Mouse (Mus musculus) CH12.LX (cell line): Measurements from ENCODE around the gene Arap2. TPM values are rescaled to one million over a fixed set of nuclear protein-coding genes. Genes with fewer than 3 reads are reported as not detected.

Experiments used
- DNase-seq: peaks from one replicate; pipeline ENCODE4 v3.0.0-alpha.2; 2013; ENCODE audit errors: extremely low read depth
- H3K27ac ChIP-seq: 2 replicates; pipeline ENCODE4 v1.5.1; 2012; ENCODE audit warnings: low read depth, mild to moderate bottlenecking, control low read depth, moderate library complexity; ENCODE audit not compliant: insufficient read depth
- H3K27me3 ChIP-seq: replicated peaks from 2 replicates; pipeline ENCODE3; 2012; ENCODE audit warnings: inconsistent platforms
- H3K36me3 ChIP-seq, 2 experiments: replicated peaks in 1 of 2; 2 replicates each; pipeline versions ENCODE3 to v1.6.1; 2012; ENCODE audit warnings: inconsistent platforms in 1 of 2, low read length in 1 of 2, mild to moderate bottlenecking in 1 of 2, mixed read lengths in 1 of 2, moderate library complexity in 1 of 2; ENCODE audit not compliant: control insufficient read depth in 1 of 2, insufficient read depth in 1 of 2
- H3K4me1 ChIP-seq, 2 experiments: 2 replicates each; pipeline ENCODE4 v1.6.1; 2012; ENCODE audit warnings: inconsistent platforms in 1 of 2, moderate library complexity in 1 of 2; ENCODE audit not compliant: insufficient read depth in 2 of 2, control insufficient read depth in 1 of 2
- H3K4me2 ChIP-seq: 2 replicates; pipeline ENCODE4 v1.6.1; 2012; ENCODE audit warnings: low read depth, mild to moderate bottlenecking, control low read depth; ENCODE audit not compliant: poor library complexity, insufficient read depth, severe bottlenecking
- H3K4me3 ChIP-seq, 3 experiments: fragments of 150-350 bp in 1 of 3; sonication (generic) in 1 of 3; replicated peaks in 1 of 3; 2 replicates each; pipeline versions ENCODE3 to v1.5.1; 2011 to 2012; ENCODE audit warnings: low read depth in 2 of 3, low read length in 2 of 3, mild to moderate bottlenecking in 2 of 3, moderate library complexity in 2 of 3, control low read depth in 1 of 3, improper control_type of control experiment in 1 of 3, inconsistent platforms in 1 of 3, mixed read lengths in 1 of 3; ENCODE audit not compliant: poor library complexity in 1 of 3
- H3K79me2 ChIP-seq: replicated peaks from 2 replicates; pipeline ENCODE4 v1.6.1; 2012; ENCODE audit warnings: mild to moderate bottlenecking, moderate library complexity; ENCODE audit not compliant: control insufficient read depth, poor library complexity, insufficient read depth, severe bottlenecking; ENCODE audit errors: extremely low read depth
- H3K9ac ChIP-seq: 2 replicates; pipeline ENCODE4 v1.6.1; 2012; ENCODE audit warnings: low read depth, mild to moderate bottlenecking, control low read depth, moderate library complexity; ENCODE audit not compliant: insufficient read depth
- H3K9me3 ChIP-seq: replicated peaks from 2 replicates; pipeline ENCODE3; 2012; ENCODE audit warnings: low read length, inconsistent platforms, mixed read lengths
- BHLHE40 ChIP-seq: IDR thresholded peaks from 2 replicates; pipeline ENCODE4 v1.6.1; 2011; ENCODE audit warnings: mild to moderate bottlenecking, low read depth, low read length, improper control_type of control experiment
- CHD1 ChIP-seq: IDR thresholded peaks from 2 replicates; pipeline ENCODE4 v1.6.1; 2012; ENCODE audit warnings: low read depth, low read length, improper control_type of control experiment, inconsistent platforms
- CHD2 ChIP-seq: IDR thresholded peaks from 2 replicates; pipeline ENCODE4 v1.6.1; 2011; ENCODE audit warnings: low read length, improper control_type of control experiment
- E2F4 ChIP-seq: IDR thresholded peaks from 2 replicates; pipeline ENCODE4 v1.6.1; 2011; ENCODE audit warnings: low read depth, low read length, improper control_type of control experiment; ENCODE audit not compliant: insufficient replicate concordance
- ELF1 ChIP-seq: IDR thresholded peaks from 2 replicates; pipeline ENCODE4 v1.6.1; 2014; ENCODE audit warnings: low read depth, mild to moderate bottlenecking, inconsistent platforms, low read length, improper control_type of control experiment
- EP300 ChIP-seq: IDR thresholded peaks from 2 replicates; pipeline ENCODE4 v1.6.1; 2011; ENCODE audit warnings: low read length, improper control_type of control experiment
- ETS1 ChIP-seq: conservative IDR thresholded peaks from 2 replicates; pipeline ENCODE4 v1.6.1; 2012; ENCODE audit warnings: low read depth, mild to moderate bottlenecking, inconsistent platforms, low read length, improper control_type of control experiment, moderate library complexity
- GABPA ChIP-seq: IDR thresholded peaks from 2 replicates; pipeline ENCODE4 v1.6.1; 2012; ENCODE audit warnings: low read depth, low read length, improper control_type of control experiment, inconsistent platforms; ENCODE audit not compliant: insufficient replicate concordance
- HCFC1 ChIP-seq: IDR thresholded peaks from 2 replicates; pipeline ENCODE4 v1.6.1; 2012; ENCODE audit warnings: low read depth, mild to moderate bottlenecking, inconsistent platforms, low read length, improper control_type of control experiment
- IRF4 ChIP-seq: IDR thresholded peaks from 2 replicates; pipeline ENCODE4 v1.6.1; 2014; ENCODE audit warnings: low read depth, mild to moderate bottlenecking, inconsistent platforms, low read length, improper control_type of control experiment
- JUN ChIP-seq: IDR thresholded peaks from 2 replicates; pipeline ENCODE4 v1.6.1; 2011; ENCODE audit warnings: low read depth, mild to moderate bottlenecking, low read length, improper control_type of control experiment, moderate library complexity; ENCODE audit not compliant: insufficient read depth
- JUND ChIP-seq: conservative IDR thresholded peaks from 2 replicates; pipeline ENCODE4 v1.6.1; 2011; ENCODE audit warnings: low read depth, low read length, improper control_type of control experiment
- KAT2A ChIP-seq: IDR thresholded peaks from 2 replicates; pipeline ENCODE4 v1.6.1; 2012; ENCODE audit warnings: low read length, improper control_type of control experiment, inconsistent platforms; ENCODE audit not compliant: insufficient replicate concordance
- MXI1 ChIP-seq: IDR thresholded peaks from 2 replicates; pipeline ENCODE4 v1.6.1; 2011; ENCODE audit warnings: mild to moderate bottlenecking, low read depth, low read length, improper control_type of control experiment
- NRF1 ChIP-seq: IDR thresholded peaks from 2 replicates; pipeline ENCODE4 v1.6.1; 2014; ENCODE audit warnings: low read depth, mild to moderate bottlenecking, inconsistent platforms, low read length, improper control_type of control experiment, moderate library complexity
- PAX5 ChIP-seq: IDR thresholded peaks from 2 replicates; pipeline ENCODE4 v1.6.1; 2012; ENCODE audit warnings: low read length, inconsistent platforms, mixed read lengths
- POLR2A ChIP-seq: IDR thresholded peaks from 2 replicates; pipeline ENCODE4 v1.6.1; 2011; ENCODE audit warnings: low read depth, mild to moderate bottlenecking, improper control_type of control experiment, low read length
- RAD21 ChIP-seq: IDR thresholded peaks from 2 replicates; pipeline ENCODE4 v1.6.1; 2011; ENCODE audit warnings: low read depth, mild to moderate bottlenecking, low read length, improper control_type of control experiment, moderate library complexity
- SMC3 ChIP-seq: IDR thresholded peaks from 2 replicates; pipeline ENCODE4 v1.6.1; 2011; ENCODE audit warnings: low read depth, low read length, improper control_type of control experiment
- TBP ChIP-seq: conservative IDR thresholded peaks from 2 replicates; pipeline ENCODE4 v1.6.1; 2011; ENCODE audit warnings: low read depth, low read length, improper control_type of control experiment
- TCF12 ChIP-seq: IDR thresholded peaks from 2 replicates; pipeline ENCODE4 v1.6.1; 2014; ENCODE audit warnings: low read depth, mild to moderate bottlenecking, inconsistent platforms, low read length, improper control_type of control experiment
- USF1 ChIP-seq: IDR thresholded peaks from 2 replicates; pipeline ENCODE4 v1.6.1; 2014; ENCODE audit warnings: low read depth, mild to moderate bottlenecking, inconsistent platforms, low read length, improper control_type of control experiment
- USF2 ChIP-seq: conservative IDR thresholded peaks from 2 replicates; pipeline ENCODE4 v1.6.1; 2011; ENCODE audit warnings: low read depth, low read length, improper control_type of control experiment
- ZC3H11A ChIP-seq: IDR thresholded peaks from 2 replicates; pipeline ENCODE4 v1.6.1; 2012; ENCODE audit warnings: low read depth, mild to moderate bottlenecking, inconsistent platforms, low read length, improper control_type of control experiment
- ZKSCAN1 ChIP-seq: IDR thresholded peaks from 2 replicates; pipeline ENCODE4 v1.6.1; 2012; ENCODE audit warnings: low read depth, inconsistent platforms, low read length, improper control_type of control experiment, borderline replicate concordance
- ZNF384 ChIP-seq: IDR thresholded peaks from 2 replicates; pipeline ENCODE4 v1.6.1; 2012; ENCODE audit warnings: low read depth, low read length, improper control_type of control experiment, inconsistent platforms
- dilution Hi-C: fragments of 300-500 bp; cut with MboI; formaldehyde crosslinking; loops from 2 replicates; pipeline ENCODE4 v1.14.3; 2020; ENCODE audit warnings: low sequenced_read_pairs; ENCODE audit not compliant: extremely low pct_unique_long_range_greater_than_20kb, extremely low pct_ligation_motif_present
- in situ Hi-C: fragments of 300-500 bp; cut with MboI; formaldehyde crosslinking; loops from 3 replicates; pipeline ENCODE4 v1.14.3; 2019; ENCODE audit warnings: low sequenced_read_pairs, low pct_ligation_motif_present, low pct_unique_long_range_greater_than_20kb, mixed read lengths
- polyA plus RNA-seq: library from polyadenylated mRNA; unstranded; fragments of >175 nt; gene quantifications from 2 replicates; pipeline ENCODE4 v1.2.1, GENCODE M21; 2012; ENCODE audit warnings: low read depth; ENCODE audit not compliant: insufficient read length
- total RNA-seq, 2 experiments: library from RNA; depleted of rRNA; stranded (reverse); fragments of 300-350 nt in 1 of 2; fragments of >200 nt in 1 of 2; gene quantifications; 2 replicates each; pipeline ENCODE4 v1.2.3; 2012 to 2014

Arap2 gene
- total and polyA plus RNA-seq, 3 experiments, result 6.6 to 15.1 (median 9.4) TPM

- Histone ChIP-seq H3K79me2 (peaks cover 13% of the 10 kb centered on the region), H3K4me3 (no peak overlapping the region), H3K9ac (no peak overlapping the region), H3K27ac (no peak overlapping the region), H3K9me3 (no peaks in the 10 kb centered on the region), H3K36me3 (peaks cover 0 to 3% of the 10 kb centered on the region in 2 experiments), H3K4me2 (no peak overlapping the region), H3K27me3 (no peaks in the 10 kb centered on the region), H3K4me1 (peaks cover 16 to 54% of the 10 kb centered on the region in 2 experiments)
- no peak for DNase-seq
- dilution Hi-C loops (no loop called here), in situ Hi-C loops (no loop called here)
- TF ChIP-seq ETS1, result no peak
- TF ChIP-seq TBP, result no peak
- no peak for TF ChIP-seq GABPA
- no peak for TF ChIP-seq TCF12
Observed at GRCm38 (mm10) chr5:62760791-62761504, 5.0 kb downstream of the Arap2 start.

DNA sequence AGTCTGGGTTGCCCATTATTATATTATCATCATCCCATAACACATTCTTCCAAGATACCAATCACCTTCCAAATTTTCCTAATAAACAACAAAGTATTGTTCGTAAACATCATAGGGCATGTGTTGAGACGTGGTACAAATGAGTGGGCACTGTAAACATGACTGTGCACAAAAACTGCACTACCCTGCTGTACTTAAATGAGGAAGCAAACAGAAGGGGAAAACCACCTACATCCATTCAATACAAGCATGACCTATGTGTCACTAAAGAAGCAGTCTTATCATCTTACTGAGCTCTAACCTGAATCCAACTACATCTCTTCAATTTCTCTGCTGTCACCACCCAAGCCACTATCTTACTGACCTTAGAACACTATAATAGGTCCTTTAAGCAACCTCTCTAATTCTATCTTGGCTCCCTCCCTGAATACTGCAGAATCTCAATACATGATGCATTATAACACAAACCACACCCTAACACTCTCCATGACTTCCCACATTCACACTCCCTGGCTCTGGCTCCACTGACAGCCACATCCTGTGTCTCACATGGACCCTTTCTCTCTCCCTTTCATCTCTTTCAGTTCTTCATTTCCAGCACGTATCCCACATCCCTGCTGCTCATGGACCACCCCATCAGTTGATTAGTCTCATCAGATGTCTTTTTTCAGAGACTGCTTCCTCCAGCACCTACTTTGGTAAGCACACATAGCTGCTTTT, 10.0 kb downstream of the Arap2 start:
- H3K9me3 ChIP-seq, result no peaks in the 10 kb centered on the region
- in situ Hi-C loops, result no loop called here

GRCm38 (mm10) chr5:62752934-62753333, 13.0 kb downstream of the Arap2 start:
- DNase-seq, result no peak
- H3K4me1 ChIP-seq, result peaks cover 7 to 60% of the 10 kb centered on the region in 2 experiments
- dilution Hi-C loops, result no loop called here
- no peaks in the 10 kb centered on the region for H3K9me3 ChIP-seq
- H3K4me2 ChIP-seq, result no peak overlapping the region
- peaks cover 2 to 7% of the 10 kb centered on the region in 2 experiments for H3K36me3 ChIP-seq
- no peak overlapping the region for H3K9ac ChIP-seq
- no peak overlapping the region for H3K4me3 ChIP-seq
- H3K27me3 ChIP-seq, result no peaks in the 10 kb centered on the region
- in situ Hi-C loops, result no loop called here
- H3K79me2 ChIP-seq, result peaks cover 3% of the 10 kb centered on the region; the same call in 1 of the 2 replicates
- H3K27ac ChIP-seq, result no peak overlapping the region
- TF ChIP-seq KAT2A (no peak), CHD2 (no peak), ELF1 (no peak), RAD21 (no peak), JUND (no peak), SMC3 (no peak), ZKSCAN1 (no peak), CHD1 (no peak), USF1 (no peak), ZC3H11A (no peak), MXI1 (no peak), USF2 (no peak), IRF4 (no peak), HCFC1 (no peak), EP300 (no peak), ZNF384 (no peak), BHLHE40 (no peak), POLR2A (no peak)

More for the DNA sequence above, 10.0 kb downstream of the Arap2 start:
- no peak overlapping the region for H3K27ac ChIP-seq
- TF ChIP-seq PAX5 (no peak), NRF1 (no peak), POLR2A (no peak), GABPA (no peak), E2F4 (no peak), KAT2A (no peak), JUN (no peak), RAD21 (no peak), ZNF384 (no peak), IRF4 (no peak)
- peaks cover 9 to 55% of the 10 kb centered on the region in 2 experiments for H3K4me1 ChIP-seq
- dilution Hi-C loops, result no loop called here
- peaks cover 10% of the 10 kb centered on the region for H3K79me2 ChIP-seq
- no peaks in the 10 kb centered on the region for H3K36me3 ChIP-seq
- peak; percentile 46 for DNase-seq
- no peaks in the 10 kb centered on the region for H3K27me3 ChIP-seq
- no peak overlapping the region for H3K4me2 ChIP-seq
- no peak overlapping the region for H3K9ac ChIP-seq
- H3K4me3 ChIP-seq, result no peak overlapping the region
